Mouse (Mus musculus): ENCODE measurements around the gene Ap1m1. TPM values are rescaled to one million over a fixed set of nuclear protein-coding genes. Genes with fewer than 3 reads are reported as not detected.

Gene Ap1m1
- polyA plus RNA-seq (2014; fragmentation: Illumina TruSeq; extraction: RNeasy Lipid Tissue Mini Kit (QIAGEN cat#74804); ENCODE audit: low read depth, low replicate concordance): 13.4 TPM

DNA sequence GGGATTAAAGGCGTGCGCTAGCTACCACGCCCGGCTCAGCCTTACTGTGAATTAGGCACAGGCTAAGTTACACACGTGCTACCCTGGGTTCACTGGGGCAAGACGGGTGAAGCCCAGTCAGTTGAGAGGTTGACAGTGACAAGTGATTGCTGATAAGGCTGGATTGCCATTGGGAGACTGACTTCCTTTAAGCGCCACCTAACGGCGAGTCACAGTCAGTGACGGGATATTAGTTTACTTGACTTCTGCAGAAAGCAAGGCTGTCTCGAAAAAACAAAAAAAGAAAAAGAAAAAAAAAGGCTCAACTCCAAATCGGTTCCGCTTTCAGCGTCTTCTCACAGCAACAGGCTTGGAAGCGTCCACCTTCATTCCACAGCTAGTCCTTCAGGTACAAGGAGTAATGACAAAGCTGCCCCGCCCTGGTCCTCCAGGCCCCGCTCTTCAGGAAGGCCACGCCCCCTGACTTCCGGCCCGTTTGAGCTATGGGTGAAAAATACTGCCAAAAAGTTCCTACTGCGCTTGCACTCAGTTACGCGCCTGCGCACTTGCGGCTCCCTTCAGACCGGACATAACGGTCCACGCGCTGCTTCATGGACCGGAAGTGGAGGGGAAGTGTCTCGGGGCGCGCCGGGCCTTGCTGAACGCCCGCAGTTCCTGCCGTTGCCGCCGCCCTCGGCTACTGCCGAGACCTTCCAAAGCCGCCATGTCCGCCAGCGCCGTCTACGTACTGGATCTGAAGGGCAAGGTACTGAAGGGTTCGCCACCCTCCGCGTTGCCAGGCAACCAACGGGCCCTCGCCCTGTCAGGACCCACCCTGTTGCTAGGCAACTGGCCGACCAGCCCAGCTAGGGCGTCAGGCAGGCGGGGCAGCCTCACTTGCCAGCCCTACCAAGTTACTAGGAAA is at the start of gene Ap1m1:
Gene Ap1m1, plus strand, starts transcription at position 520 of the 904 bp plus-strand sequence.

DNA sequence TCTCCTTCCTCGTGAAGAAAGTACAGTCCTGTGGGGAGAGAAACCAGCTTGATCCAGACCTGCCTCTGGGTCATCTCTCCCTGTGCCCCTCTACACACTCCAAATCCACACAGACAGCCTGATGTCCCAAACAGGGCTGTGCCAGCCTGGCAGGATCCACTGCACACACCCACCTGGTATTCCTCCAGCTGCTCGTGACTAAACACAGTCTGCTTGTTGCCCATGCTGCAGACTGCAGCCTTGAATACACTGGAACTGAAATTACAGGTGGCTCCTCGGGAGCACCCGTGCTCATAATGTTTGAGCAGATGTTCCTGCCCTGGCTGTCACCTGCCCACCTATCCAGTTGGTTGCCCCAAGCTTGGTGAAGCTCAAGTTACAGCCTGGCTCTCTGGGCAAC is 27.1 kb upstream of the Ap1m1 start, which contains the start of gene Cib3:
Gene Cib3, minus strand, starts transcription at position 87 of the 400 bp plus-strand sequence.

DNA sequence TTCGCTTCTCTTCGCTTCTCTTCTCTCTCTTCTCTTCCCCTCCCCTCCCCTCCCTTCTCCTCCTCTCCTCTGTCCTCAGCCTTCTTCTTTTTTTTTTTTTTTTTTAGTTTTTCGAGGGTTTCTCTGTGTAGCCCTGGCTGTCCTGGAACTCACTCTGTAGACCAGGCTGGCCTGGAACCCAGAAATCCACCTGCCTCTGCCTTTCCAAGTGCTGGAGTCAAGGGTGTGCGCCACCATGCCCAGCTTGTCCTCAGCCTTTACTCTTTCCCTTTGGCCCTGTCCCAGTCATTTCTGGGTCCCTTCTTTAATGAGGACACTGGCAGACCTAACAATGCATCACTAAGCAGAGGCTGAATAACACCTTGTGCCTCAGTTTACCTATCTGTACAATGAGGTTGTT is 26.3 kb upstream of the Ap1m1 start, which contains the start of gene Gm11034:
Gene Gm11034, minus strand, starts transcription at position 101 of the 400 bp plus-strand sequence.

DNA sequence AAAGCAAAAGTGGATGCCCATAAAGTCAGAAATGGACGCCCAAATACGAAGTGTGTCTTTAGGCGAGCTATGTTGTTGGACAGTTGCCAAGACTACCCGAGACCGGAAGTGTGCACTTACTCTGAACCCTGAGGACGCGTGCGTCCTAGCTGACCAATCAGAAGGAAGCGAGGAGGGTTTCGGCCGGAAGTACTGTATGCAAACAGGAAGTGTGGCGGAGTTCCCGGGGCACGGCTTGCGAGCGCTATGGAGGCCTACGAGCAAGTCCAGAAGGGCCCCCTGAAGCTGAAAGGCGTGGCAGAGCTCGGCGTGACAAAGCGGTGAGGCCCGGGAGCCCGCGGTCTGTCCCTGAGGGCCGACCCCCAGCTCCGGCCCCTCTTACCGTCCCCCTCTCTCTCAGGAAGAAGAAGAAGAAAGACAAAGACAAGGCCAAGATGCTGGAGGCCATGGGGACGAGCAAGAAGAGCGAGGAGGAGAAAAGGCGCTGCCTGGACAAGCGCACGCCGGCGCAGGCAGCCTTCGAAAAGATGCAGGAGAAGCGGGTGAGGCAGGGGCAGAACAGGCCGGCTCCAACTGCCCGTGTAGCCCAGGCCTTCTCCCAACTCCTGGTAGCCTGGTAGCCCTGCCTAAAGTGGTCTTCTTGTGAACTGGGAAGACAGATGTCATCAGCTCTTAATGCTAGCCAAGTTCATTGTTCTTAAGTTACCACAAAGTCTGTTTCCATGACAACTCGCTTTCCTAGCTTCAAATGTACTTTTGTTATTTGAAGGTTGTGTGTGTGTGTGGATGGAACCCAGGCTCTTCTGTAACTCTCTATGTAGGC is 20.1 kb upstream of the Ap1m1 start, which contains the start of gene Fam32a:
Gene Fam32a, plus strand, starts transcription at position 190 of the 823 bp plus-strand sequence.

DNA sequence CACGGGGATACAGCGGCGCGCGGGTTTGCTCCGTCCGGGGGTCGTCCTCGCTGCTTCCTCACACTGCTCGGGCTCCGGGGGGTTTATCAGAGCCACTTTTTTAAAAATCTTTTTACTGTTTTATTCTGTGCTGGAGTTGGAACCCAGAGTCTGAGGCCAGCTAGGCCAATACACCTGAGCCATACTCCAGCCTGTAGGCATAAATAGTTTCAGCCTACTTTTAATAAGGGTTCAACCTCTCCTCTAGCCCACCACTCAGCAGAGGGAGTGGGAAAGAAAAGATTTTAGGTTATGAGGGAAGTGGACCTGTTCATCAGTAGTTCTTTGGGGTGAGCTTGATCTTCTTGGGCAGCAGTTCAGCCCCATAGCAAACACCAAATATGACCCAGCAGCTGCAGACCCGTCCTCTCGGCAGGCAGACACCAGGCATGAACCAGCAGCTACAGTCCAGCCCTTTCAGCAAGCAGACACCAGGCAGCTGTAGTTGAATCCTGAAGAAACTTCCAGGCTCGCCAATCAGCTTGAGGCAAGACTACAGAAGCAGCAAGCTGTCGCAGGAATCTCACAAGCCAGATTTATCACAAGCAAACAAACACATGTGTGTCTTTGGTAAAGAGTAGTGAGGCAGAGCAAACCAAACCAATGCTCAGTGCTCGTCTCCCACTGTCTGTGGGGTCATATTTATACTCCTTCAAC is 65.5 kb downstream of the Ap1m1 start, which contains the start of gene Gm10282:
Gene Gm10282, minus strand, starts transcription at position 51 of the 696 bp plus-strand sequence.

Other genes with a start within 250 kb of the Ap1m1 start
- gene Cyp4f18, start 230.4 kb upstream of the Ap1m1 start, polyA plus RNA-seq (2014; fragmentation: Illumina TruSeq; extraction: RNeasy Lipid Tissue Mini Kit (QIAGEN cat#74804); ENCODE audit: low read depth, low replicate concordance): not detected
- gene Olfr372, start 198.8 kb upstream of the Ap1m1 start, polyA plus RNA-seq (2014; fragmentation: Illumina TruSeq; extraction: RNeasy Lipid Tissue Mini Kit (QIAGEN cat#74804); ENCODE audit: low read depth, low replicate concordance): not detected
- not detected for gene Olfr373, start 156.8 kb upstream of the Ap1m1 start, polyA plus RNA-seq (2014; fragmentation: Illumina TruSeq; extraction: RNeasy Lipid Tissue Mini Kit (QIAGEN cat#74804); ENCODE audit: low read depth, low replicate concordance)
- gene Olfr374, start 133.0 kb upstream of the Ap1m1 start, polyA plus RNA-seq (2014; fragmentation: Illumina TruSeq; extraction: RNeasy Lipid Tissue Mini Kit (QIAGEN cat#74804); ENCODE audit: low read depth, low replicate concordance): not detected
- 455 TPM for gene Tpm4, start 105.0 kb upstream of the Ap1m1 start, polyA plus RNA-seq (2014; fragmentation: Illumina TruSeq; extraction: RNeasy Lipid Tissue Mini Kit (QIAGEN cat#74804); ENCODE audit: low read depth, low replicate concordance)
- 50.4 TPM for gene Rab8a, start 78.8 kb upstream of the Ap1m1 start, polyA plus RNA-seq (2014; fragmentation: Illumina TruSeq; extraction: RNeasy Lipid Tissue Mini Kit (QIAGEN cat#74804); ENCODE audit: low read depth, low replicate concordance)
- not detected for gene Hsh2d, start 50.4 kb upstream of the Ap1m1 start, polyA plus RNA-seq (2014; fragmentation: Illumina TruSeq; extraction: RNeasy Lipid Tissue Mini Kit (QIAGEN cat#74804); ENCODE audit: low read depth, low replicate concordance)
- gene Cib3, start 27.2 kb upstream of the Ap1m1 start, polyA plus RNA-seq (2014; fragmentation: Illumina TruSeq; extraction: RNeasy Lipid Tissue Mini Kit (QIAGEN cat#74804); ENCODE audit: low read depth, low replicate concordance): not detected
- gene Gm11034, start 26.4 kb upstream of the Ap1m1 start, polyA plus RNA-seq (2014; fragmentation: Illumina TruSeq; extraction: RNeasy Lipid Tissue Mini Kit (QIAGEN cat#74804); ENCODE audit: low read depth, low replicate concordance): not detected
- gene Fam32a, start 20.3 kb upstream of the Ap1m1 start, polyA plus RNA-seq (2014; fragmentation: Illumina TruSeq; extraction: RNeasy Lipid Tissue Mini Kit (QIAGEN cat#74804); ENCODE audit: low read depth, low replicate concordance): 80.7 TPM
- gene Gm10282, start 65.2 kb downstream of the Ap1m1 start, polyA plus RNA-seq (2014; fragmentation: Illumina TruSeq; extraction: RNeasy Lipid Tissue Mini Kit (QIAGEN cat#74804); ENCODE audit: low read depth, low replicate concordance): 2.2 TPM
- gene Klf2, start 79.0 kb downstream of the Ap1m1 start, polyA plus RNA-seq (2014; fragmentation: Illumina TruSeq; extraction: RNeasy Lipid Tissue Mini Kit (QIAGEN cat#74804); ENCODE audit: low read depth, low replicate concordance): 16.3 TPM
- gene Eps15l1, start 181.4 kb downstream of the Ap1m1 start, polyA plus RNA-seq (2014; fragmentation: Illumina TruSeq; extraction: RNeasy Lipid Tissue Mini Kit (QIAGEN cat#74804); ENCODE audit: low read depth, low replicate concordance): 32.2 TPM
- gene Calr3, start 203.9 kb downstream of the Ap1m1 start, polyA plus RNA-seq (2014; fragmentation: Illumina TruSeq; extraction: RNeasy Lipid Tissue Mini Kit (QIAGEN cat#74804); ENCODE audit: low read depth, low replicate concordance): 6.9 TPM
- 1.6 TPM for gene 1700030K09Rik, start 203.9 kb downstream of the Ap1m1 start, polyA plus RNA-seq (2014; fragmentation: Illumina TruSeq; extraction: RNeasy Lipid Tissue Mini Kit (QIAGEN cat#74804); ENCODE audit: low read depth, low replicate concordance)
- 5.4 TPM for gene Cherp, start 235.2 kb downstream of the Ap1m1 start, polyA plus RNA-seq (2014; fragmentation: Illumina TruSeq; extraction: RNeasy Lipid Tissue Mini Kit (QIAGEN cat#74804); ENCODE audit: low read depth, low replicate concordance)

Measured in adrenal gland, adult 10 weeks (tissue).